Mouse (Mus musculus) thymus, adult 2 months (tissue): ENCODE data around the gene Kif6.

ENCODE experiments used
- CTCF ChIP-seq: fragments of 200-500 bp; IDR thresholded peaks from 2 replicates; pipeline ENCODE4 v1.5.1; 2012; ENCODE audit warnings: mild to moderate bottlenecking, control low read depth, low read length, moderate library complexity, borderline replicate concordance; ENCODE audit not compliant: control insufficient read depth, poor library complexity, insufficient read depth; ENCODE audit errors: extremely low read depth
- POLR2A ChIP-seq: fragments of 200-500 bp; IDR thresholded peaks from 2 replicates; pipeline ENCODE4 v1.6.1; 2012; ENCODE audit warnings: mild to moderate bottlenecking, low read length, control low read depth, moderate library complexity; ENCODE audit not compliant: control insufficient read depth, poor library complexity, insufficient read depth; ENCODE audit errors: extremely low read depth

- TF ChIP-seq CTCF: no peak
- TF ChIP-seq POLR2A: no peak
Observed at GRCm38 (mm10) chr17:49875401-49875800, 260.5 kb downstream of the Kif6 start.
